Mouse (Mus musculus) stomach, postnatal 0 days (tissue): ENCODE data around the gene Inha.

Experiments
- CTCF ChIP-seq: IDR thresholded peaks from 2 replicates; pipeline ENCODE4 v1.5.1; 2016; ENCODE audit warnings: antibody characterized with exemption, low read depth, mild to moderate bottlenecking, moderate library complexity
- EP300 ChIP-seq: optimal IDR thresholded peaks from 2 replicates; pipeline ENCODE3; 2016; ENCODE audit warnings: antibody characterized with exemption

DNA sequence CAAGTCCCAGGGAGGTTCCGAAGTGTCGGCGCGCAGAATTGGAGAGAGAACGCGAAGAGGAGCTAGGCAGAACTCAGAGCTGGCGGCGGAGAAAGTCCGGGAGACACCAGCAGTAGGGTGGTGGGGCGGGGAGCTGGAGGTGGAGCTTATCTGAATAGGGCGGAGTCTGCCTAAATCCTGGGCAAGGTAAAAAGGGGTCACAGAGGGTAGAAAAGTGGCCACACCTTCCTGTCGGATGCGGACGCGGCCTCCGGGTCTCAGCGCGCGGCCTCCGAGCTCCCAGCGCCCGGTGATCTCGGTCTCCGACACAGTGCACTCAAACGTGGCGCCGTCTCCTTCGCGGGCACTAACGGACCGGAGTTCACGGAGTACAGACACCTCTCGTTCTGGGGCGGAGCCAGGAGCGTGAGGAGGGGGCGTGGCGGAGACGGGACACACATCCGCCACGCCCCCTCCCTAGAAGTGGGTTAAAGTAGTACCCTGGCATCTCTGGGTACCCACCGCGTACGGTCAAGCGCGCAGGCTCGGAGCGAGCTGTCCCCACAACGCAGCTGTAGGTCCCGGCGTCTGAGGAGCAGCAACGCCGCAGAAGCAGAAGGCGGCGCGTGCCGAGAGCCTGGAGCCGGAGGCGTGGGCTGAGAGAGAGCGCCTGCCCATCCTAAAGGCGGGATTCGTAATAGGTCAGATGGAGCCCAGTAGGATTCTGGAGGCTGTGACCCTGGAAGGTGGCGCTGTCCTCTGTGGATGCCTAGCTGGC, 19.3 kb upstream of the Inha start:
- TF ChIP-seq CTCF (peak; percentile 47), EP300 (no peak)
